Mouse (Mus musculus) stomach, postnatal 0 days (tissue): ENCODE measurements at regions not wholly inside any gene's neighbourhood (a gene's known extent, or its start where the extent isn't known, plus 50 kb on each side); places are given as distances from the start of the nearest gene placed in this dataset.

Source experiments
- CTCF ChIP-seq: IDR thresholded peaks from 2 replicates; pipeline ENCODE4 v1.5.1; 2016; ENCODE audit warnings: antibody characterized with exemption, low read depth, mild to moderate bottlenecking, moderate library complexity
- EP300 ChIP-seq: optimal IDR thresholded peaks from 2 replicates; pipeline ENCODE3; 2016; ENCODE audit warnings: antibody characterized with exemption

DNA sequence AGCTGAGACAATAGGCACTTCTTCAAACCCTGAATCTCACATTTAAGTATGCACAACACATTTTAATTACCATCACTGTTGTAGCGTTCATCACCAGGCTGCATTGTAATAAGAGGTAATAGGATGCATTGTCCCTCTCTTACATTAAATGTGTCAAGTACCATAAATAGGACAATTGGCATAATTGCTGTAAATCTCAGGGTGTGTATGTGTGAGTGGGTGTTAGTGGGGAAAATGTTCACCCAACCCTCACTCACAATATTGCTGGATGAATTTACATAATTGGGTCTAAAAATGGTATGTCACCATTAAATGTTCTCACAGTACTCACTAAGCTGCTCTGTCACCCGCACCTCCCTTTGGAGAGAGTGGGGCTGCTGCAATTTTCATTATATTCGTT lies 747.4 kb downstream of the Tlr4 start:
- TF ChIP-seq CTCF (no peak), EP300 (no peak)
